Mouse (Mus musculus): Measurements from ENCODE around the gene Fgf10. TPM values are rescaled to one million over a fixed set of nuclear protein-coding genes. Genes with fewer than 3 reads are reported as not detected.

The Fgf10 gene
- total RNA-seq, 2 experiments from 2014 or later = 5.3 to 6.3 TPM

DNA sequence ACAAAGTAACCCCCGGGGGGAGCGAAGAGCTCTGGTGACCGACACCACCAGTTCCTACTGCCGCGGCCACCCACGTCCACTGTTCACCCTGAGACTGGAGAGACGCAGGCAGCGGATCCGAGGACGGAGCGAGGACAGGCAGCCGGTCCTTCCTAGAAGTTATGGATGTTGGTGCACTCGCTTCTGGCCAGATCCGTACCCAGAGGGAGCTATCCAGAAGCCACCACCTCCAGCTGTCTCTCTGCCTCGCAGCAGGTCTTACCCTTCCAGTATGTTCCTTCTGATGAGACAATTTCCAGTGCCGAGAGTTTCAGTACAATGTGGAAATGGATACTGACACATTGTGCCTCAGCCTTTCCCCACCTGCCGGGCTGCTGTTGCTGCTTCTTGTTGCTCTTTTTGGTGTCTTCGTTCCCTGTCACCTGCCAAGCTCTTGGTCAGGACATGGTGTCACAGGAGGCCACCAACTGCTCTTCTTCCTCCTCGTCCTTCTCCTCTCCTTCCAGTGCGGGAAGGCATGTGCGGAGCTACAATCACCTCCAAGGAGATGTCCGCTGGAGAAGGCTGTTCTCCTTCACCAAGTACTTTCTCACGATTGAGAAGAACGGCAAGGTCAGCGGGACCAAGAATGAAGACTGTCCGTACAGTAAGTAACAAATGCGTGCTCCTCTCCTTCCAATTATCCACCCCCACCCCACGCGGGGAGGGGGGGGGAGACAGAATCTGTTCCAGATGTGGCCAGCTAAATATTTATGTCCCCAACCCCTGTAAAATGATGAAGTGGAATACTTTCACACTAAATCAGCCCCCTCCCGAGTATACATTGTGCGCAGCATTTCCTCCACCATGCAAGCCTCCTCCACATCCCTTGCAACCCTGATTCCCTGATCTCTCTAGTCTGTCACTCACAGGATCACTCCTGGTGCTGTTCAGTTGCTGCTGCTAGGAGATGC is 45.8 kb downstream of the Fgf10 start:
- intact Hi-C loops (cut with DNase I) = loop anchor here (10.0 kb wide), 1 partner anchor 301 kb away; no protein-coding TSS in a partner anchor

DNA sequence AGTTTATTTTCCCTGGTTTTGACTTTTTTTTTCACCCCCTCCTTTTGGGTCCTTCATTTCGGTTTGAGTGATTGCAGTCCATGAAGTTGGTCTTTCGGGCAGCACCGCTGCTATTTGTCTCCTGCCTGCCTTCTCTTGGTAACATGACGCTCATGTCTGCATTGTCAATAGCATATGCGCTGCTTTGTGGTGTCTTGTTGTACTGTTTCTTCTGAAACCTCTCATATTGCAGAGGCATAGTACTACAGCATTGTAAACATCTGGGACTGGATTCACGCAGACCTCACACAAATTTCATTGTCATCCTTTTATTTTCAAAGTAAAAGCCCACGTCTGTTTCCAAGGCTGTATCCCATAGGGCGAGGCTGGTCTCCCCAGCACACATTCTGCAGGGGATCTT is 46.7 kb downstream of the Fgf10 start:
- intact Hi-C loops (cut with DNase I) = loop anchor here (10.0 kb wide), 1 partner anchor 301 kb away; no protein-coding TSS in a partner anchor

More for the DNA sequence above, 45.8 kb downstream of the Fgf10 start:
- peak in 1 of 2 experiments; percentile 26 for DNase-seq (ENCODE audit: extremely low spot score in 1 of 2, low spot score in 2 of 2)

DNA sequence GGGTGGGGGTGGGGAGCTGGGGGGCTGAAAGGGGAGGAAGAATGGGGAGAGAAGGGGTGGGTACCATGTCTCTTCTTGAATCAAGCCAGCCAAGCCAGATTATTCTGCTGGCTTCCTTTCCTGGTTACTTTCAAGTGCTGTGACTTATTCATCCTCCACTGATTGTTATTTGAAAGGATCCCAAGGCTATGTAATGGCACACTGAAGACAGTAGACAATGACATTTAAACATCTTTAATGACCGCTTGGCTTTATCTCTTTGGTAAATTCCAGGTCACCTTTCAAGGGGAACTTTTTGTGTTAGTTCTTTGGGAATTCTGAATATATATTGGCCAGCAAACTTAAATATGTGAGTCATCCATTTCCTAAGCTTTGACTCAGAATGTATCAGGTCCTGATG is 47.1 kb downstream of the Fgf10 start:
- intact Hi-C loops (cut with DNase I) = loop anchor here (10.0 kb wide), 1 partner anchor 302 kb away; no protein-coding TSS in a partner anchor
- DNase-seq (ENCODE audit: extremely low spot score in 1 of 2, low spot score in 2 of 2) = no peak

More for the DNA sequence above, 46.7 kb downstream of the Fgf10 start:
- DNase-seq (ENCODE audit: extremely low spot score in 1 of 2, low spot score in 2 of 2) = no peak

DNA sequence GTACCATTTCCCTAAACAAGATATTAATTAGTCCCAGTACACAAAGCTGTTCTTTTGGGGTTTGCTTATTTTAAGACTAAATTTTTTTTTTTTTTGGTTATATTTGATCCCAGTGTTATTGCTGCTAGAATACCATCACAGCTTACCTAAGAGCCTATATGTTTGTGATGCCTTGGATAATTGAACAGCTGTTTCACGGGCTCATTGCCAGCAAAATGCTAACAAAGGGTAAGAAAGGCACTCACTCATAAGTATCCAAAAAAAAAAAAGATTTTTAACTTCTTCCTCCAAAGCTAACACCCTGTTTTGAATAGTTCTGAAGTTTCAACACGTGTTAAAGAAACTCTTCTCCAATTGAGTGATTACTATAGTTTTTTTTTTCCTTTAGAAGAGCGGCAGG is 48.8 kb downstream of the Fgf10 start:
- DNase-seq (ENCODE audit: extremely low spot score in 1 of 2, low spot score in 2 of 2) = no peak
- intact Hi-C loops (cut with DNase I) = loop anchor here (10.0 kb wide), 1 partner anchor 304 kb away; no protein-coding TSS in a partner anchor

DNA sequence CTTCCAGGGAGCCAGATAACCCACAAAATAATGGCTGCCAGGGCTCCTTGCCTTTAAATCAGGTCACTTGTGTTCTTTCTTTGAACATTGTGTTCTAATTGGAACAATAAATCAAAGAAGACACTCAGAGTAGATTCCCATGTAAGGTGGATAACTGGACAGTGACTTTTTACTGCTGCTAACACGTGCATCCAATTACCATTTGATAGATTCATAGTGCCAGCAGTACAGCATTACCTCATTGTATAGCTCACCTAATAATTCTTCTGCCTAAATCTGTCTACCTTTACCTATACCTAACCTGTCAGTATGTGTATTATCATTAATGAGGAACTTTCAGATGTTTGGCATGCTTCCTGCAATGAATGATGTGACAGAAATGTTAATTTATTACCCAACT is 52.1 kb downstream of the Fgf10 start:
- intact Hi-C loops (cut with DNase I) = no loop called here
- DNase-seq (ENCODE audit: extremely low spot score in 1 of 2, low spot score in 2 of 2) = no peak

DNA sequence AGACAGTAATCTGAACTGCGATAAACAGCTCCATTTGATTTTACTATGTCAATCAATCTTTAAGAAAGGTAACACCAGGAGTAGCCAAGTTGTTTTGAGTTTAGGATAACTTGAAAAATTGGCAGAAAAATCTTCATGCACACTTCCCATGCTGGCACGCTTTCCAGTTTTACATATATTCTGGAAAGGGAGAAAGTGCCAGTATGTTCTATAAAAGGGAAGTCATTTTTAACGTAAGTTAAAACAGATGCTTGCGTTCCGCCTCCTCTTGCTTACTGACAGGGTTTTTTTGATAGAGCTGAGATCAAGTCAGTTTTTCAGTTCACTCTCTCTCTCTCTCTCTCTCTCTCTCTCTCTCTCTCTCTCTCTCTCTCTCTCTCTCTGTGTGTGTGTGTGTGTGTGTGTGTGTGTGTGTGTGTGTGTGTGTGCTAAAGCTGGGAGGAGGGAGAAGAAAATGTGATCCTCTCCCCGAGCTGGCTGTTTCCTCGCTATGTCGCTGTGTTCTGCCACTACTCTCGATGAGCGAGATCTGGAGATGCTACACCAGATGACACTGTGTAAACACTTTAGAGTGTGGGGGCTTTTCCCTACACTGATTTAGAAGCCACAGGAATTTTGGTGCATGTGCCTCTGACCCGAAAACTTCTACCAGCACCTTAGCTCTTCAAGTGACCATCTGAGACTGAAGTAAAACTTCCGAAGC is 62.4 kb downstream of the Fgf10 start:
- intact Hi-C loops (cut with DNase I) = no loop called here
- DNase-seq (ENCODE audit: extremely low spot score in 1 of 2, low spot score in 2 of 2) = peak in 1 of 2 experiments; percentile 44

DNA sequence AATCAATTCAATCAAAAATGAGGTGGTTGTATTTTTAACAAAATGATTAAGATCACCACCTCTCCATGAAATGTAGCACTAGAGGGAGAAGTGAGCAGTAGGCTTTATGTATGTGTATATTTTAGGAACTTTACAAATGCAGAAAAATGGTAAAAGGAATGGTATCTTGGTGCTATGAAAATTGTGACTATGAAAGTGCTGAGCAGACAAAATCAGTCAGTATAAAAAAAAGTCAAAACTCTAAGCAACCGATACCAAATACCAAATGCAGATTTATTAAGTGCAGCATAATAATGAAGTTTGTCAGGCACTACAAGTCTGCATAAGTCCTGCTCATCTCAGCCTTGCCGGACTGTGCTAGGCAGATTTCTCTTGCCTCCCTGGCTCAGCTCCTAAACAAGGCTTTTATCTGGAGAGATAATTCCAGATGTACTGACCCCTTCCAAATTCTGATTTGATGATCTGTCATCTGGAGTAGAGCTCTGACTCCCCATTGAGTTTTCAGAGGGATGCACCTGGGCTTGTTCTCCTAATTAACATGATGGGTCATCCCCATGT is 70.3 kb downstream of the Fgf10 start:
- DNase-seq (ENCODE audit: extremely low spot score in 1 of 2, low spot score in 2 of 2) = no peak
- intact Hi-C loops (cut with DNase I) = no loop called here

DNA sequence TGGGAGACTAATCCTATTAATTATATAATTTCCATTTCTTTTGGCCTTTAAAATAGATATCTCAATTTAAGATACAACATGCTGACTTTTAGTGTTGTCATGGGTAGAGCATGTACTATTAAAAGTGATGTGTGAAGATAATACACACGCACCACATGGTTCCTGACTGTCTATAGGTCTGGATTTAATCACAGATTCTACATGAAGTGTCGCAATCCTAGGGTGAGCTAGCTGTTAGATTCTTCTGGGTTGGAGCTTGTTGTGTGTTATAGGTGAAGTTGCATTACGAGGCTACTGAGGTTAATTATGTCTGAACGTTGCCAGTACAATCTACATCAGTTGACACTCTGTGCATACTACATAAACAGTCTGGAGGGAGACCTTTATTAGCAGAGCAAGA is 73.2 kb downstream of the Fgf10 start:
- intact Hi-C loops (cut with DNase I) = no loop called here
- no peak for DNase-seq (ENCODE audit: extremely low spot score in 1 of 2, low spot score in 2 of 2)

DNA sequence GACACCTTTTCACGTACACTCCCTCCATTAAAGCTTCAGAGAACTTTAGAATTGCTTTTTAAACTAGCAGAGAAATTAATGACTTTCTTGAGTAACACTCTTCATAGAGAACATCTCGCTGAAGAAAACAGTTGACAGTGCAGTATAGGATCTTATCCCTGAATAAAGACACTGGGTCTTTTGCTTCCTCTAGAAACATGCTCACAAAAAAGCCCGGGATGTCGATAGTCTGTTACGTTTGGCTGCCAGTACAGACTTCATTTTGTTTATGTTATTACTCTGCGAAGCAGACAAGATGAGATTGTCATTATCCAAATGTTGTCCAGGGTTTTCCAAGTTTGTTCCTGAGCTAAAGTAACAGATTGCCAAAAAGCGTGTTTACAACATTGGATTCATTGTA is 75.2 kb downstream of the Fgf10 start:
- intact Hi-C loops (cut with DNase I) = no loop called here
- no peak for DNase-seq (ENCODE audit: extremely low spot score in 1 of 2, low spot score in 2 of 2)

DNA sequence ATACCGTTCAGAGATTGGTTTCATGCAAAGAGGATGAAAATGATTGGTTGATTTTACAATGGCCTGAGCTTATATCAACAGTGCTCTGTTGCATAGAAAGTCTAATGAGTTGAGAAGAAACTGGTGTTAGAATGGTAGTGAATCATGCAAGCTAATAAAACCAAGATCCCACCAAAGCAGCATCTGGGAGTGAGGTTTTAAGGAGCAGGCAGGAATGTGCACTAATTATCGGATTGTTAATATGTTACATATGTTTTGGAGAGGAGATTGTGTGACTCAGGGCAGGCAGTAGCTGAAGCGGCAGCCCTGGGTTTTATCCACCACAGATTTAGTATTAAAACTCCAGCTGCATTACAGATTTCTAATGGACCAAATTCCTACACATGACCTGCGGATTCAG is 76.8 kb downstream of the Fgf10 start:
- DNase-seq (ENCODE audit: extremely low spot score in 1 of 2, low spot score in 2 of 2) = no peak
- intact Hi-C loops (cut with DNase I) = no loop called here

DNA sequence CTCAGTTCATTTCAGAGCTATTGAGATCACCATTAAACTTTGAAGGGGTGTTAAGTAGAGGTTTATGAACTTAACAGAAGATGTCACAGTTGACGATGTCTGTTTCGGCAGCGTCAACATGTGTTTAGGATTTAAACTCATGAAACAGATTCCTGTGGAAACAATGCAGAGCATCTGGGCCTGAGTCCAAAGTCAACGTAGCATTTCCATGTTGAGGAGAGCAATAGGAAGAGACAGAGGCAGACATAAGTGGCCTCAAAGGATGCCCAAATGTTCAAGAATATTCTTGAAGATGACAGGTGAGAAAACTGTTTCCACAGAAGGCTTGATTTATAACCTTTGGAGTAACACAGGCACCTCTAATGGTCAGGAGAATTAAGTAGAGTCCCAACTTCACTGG is 84.4 kb downstream of the Fgf10 start:
- no peak for DNase-seq (ENCODE audit: extremely low spot score in 1 of 2, low spot score in 2 of 2)

DNA sequence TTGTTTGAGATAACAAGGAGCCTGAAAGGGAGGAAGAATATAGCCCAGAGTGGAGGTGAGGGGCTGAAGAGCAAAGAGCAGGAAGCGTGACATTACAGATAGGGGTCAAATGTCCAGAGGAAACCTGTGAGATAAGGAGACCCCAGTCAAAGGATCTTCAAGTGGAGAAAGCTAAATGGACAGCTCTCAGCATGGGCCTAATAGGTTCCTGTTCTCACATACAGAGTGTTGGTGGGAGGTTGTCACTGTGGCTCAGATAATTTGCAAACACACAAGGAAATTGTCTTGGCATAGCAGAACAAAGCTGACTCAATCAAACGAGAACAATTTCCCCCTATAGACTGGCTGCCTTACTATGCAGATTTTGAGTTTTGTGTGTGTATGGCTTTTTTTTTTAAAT is 89.4 kb downstream of the Fgf10 start:
- no peak for DNase-seq (ENCODE audit: extremely low spot score in 1 of 2, low spot score in 2 of 2)
- intact Hi-C loops (cut with DNase I) = no loop called here

More for the DNA sequence above, 84.4 kb downstream of the Fgf10 start:
- intact Hi-C loops (cut with DNase I) = no loop called here

DNA sequence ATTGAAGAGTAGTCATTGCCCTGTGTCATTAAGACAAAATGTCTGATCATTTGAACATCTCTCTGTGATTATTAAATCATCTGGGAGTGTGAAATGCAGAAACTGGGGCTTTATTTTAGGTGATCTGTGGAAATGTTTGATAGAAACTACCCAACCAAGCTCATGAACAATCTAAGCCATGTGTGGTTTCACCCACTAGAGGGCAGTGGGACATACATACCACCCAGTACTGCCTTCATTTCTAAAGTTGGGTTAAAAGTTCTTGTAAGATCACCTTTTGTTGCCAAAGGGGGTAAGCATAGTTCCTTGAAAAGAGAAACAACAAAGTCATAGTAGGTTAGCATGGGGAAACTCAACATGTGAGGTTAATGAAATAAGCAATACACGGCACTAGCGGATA is 93.4 kb downstream of the Fgf10 start:
- DNase-seq (ENCODE audit: extremely low spot score in 1 of 2, low spot score in 2 of 2) = no peak
- intact Hi-C loops (cut with DNase I) = no loop called here

DNA sequence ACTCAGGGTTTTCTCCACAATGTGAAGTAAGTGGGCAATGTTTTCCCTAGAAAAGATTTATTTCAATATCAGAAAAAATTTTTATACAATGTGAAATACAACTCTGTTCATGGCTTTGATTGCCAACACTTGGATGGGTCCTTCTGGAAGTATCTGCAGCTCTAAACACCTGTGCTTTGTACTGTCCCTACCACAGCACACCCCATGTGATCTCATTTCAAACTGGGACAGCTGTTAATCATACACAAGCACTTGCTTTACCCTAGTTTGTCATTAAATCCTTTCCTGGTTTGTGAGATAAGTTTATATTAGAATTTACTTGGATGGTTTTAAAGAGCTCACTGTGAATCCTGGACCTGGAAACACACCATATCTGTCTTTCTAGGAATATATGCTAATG is 102.6 kb downstream of the Fgf10 start:
- DNase-seq (ENCODE audit: extremely low spot score in 1 of 2, low spot score in 2 of 2) = no peak

DNA sequence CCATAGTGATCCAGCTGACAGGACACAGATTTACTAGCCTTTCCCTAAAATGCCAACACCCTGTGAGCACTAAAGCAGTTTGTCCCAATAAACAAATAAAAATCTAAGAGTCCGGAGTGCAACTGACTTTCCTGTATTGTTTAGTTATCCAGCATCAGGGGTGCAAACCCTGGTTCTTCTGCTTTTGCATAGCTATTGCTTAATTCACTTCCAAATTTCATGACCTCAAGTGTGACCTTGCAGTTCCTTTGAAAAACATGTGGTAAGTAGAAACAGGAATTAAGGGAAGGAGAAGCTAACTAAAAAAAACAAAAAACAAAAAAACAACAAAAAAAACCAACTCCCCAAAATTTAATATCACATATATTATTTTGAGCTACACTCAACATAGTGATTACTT is 105.6 kb downstream of the Fgf10 start:
- intact Hi-C loops (cut with DNase I) = no loop called here
- no peak for DNase-seq (ENCODE audit: extremely low spot score in 1 of 2, low spot score in 2 of 2)

More for the DNA sequence above, 102.6 kb downstream of the Fgf10 start:
- intact Hi-C loops (cut with DNase I) = no loop called here

DNA sequence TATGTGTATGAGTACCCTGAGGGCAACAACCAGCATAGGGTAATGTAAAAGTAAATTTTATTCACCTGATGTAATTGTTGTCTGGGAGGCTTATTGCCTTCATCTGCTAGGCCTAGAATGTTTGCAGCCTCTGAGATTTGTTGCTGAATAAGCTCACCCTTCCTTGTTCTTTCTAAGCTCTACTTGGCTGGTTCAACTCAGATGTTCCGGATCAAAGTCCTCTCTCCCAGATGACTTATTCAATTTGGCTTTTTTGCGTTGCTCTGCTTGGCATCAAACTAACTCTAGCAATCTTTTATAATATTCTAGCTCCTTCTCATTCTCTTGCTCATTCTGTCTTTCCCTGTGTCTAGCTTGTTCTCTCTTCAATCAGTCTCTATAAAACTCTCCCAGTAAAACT is 109.6 kb downstream of the Fgf10 start:
- no peak for DNase-seq (ENCODE audit: extremely low spot score in 1 of 2, low spot score in 2 of 2)
- intact Hi-C loops (cut with DNase I) = no loop called here

DNA sequence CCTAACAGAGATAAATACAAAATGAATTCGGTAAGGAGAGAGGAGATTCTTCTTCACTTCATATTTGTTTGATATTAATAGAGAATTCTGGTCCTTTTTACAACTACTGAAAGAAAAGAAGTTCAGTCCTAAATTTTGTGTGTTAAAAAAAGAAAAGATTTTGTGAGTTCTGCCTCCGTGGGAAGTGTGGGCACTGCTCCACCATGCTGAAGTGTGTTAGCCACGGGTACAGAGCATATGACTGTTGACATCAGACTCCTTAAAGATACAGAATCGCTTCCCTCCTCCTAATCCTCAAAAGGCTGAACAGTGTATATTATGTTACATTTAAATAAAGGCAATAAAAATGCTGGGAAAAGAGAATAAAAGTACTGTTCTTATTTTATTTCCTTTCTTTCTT is 122.2 kb downstream of the Fgf10 start:
- peak in 1 of 2 experiments; percentile 19 for DNase-seq (ENCODE audit: extremely low spot score in 1 of 2, low spot score in 2 of 2)
- intact Hi-C loops (cut with DNase I) = no loop called here

DNA sequence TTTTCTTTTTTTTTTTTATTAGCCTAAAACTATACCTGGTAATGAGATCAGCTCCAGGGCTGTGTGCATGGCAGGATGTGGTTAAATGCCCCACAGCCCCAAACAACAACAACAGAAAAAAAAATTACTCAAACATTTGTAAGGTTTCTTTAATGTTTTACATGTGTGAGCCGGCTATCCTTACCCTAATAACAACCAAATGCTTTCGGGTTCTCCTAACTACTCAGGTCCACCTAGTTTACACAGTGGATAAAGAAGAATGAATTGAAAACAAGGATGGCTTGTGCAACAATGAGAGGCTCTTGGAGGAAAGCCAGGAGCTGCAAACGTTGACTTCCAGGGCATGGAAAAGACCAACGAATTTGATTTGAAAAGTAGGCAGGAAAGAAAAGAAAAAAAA is 122.6 kb downstream of the Fgf10 start:
- intact Hi-C loops (cut with DNase I) = no loop called here

DNA sequence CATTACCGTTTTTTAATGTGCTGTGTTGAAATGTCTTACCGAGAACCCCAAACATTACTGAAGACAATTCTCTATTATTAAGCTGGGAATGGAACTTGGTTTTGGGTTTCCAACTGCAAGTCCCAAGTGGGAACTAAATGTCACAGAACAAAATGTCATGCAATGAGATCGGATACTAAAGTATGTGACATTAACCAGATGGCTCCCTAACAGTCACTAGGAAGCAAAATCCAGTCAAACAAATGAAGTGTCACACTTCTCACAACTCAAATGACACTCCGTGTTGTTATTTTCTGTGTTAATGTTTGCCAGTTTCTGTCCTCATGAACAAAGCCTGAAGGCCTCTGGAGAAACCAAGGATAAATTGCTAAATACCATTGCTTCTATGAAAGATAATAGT is 130.6 kb downstream of the Fgf10 start:
- no peak for DNase-seq (ENCODE audit: extremely low spot score in 1 of 2, low spot score in 2 of 2)
- intact Hi-C loops (cut with DNase I) = no loop called here

More for the DNA sequence above, 122.6 kb downstream of the Fgf10 start:
- DNase-seq (ENCODE audit: extremely low spot score in 1 of 2, low spot score in 2 of 2) = no peak

All from left cerebral cortex, postnatal 10 days (tissue).